Mouse (Mus musculus) limb, embryonic 11.5 days (tissue): ENCODE measurements around the gene Mical2. TPM values are rescaled to one million over a fixed set of nuclear protein-coding genes. Genes with fewer than 3 reads are reported as not detected.

Experiments used
- ATAC-seq: fragments of 200-750 bp; cut with Nextera tagmentation; 2 replicates; pipeline ENCODE4 v1.8.0; 2017; ENCODE audit warnings: low read depth; ENCODE audit not compliant: insufficient number of reproducible peaks, low FRiP score, low TSS enrichment
- DNase-seq: peaks from one replicate; pipeline ENCODE4 v3.0.0-alpha.2; 2015; ENCODE audit warnings: low spot score
- H3K27ac ChIP-seq: fragments of 300-500 bp; sonication (generic); replicated peaks from 2 replicates; pipeline ENCODE4 v1.5.1; 2014; ENCODE audit warnings: low read depth, mild to moderate bottlenecking, low read length
- H3K27me3 ChIP-seq: fragments of 300-500 bp; sonication (generic); 2 replicates; pipeline ENCODE4 v1.6.1; 2014; ENCODE audit warnings: mild to moderate bottlenecking, low read length, mixed read lengths; ENCODE audit not compliant: control insufficient read depth, insufficient read depth
- H3K36me3 ChIP-seq: fragments of 300-500 bp; sonication (generic); 2 replicates; pipeline ENCODE4 v1.6.1; 2014; ENCODE audit warnings: mild to moderate bottlenecking, low read length, moderate library complexity, mixed read lengths; ENCODE audit not compliant: control insufficient read depth, insufficient read depth
- H3K4me1 ChIP-seq: fragments of 300-500 bp; sonication (generic); 2 replicates; pipeline ENCODE4 v1.6.1; 2014; ENCODE audit warnings: low read length, mixed read lengths; ENCODE audit not compliant: control insufficient read depth, insufficient read depth
- H3K4me2 ChIP-seq: fragments of 300-500 bp; sonication (generic); 2 replicates; pipeline ENCODE4 v1.6.1; 2014; ENCODE audit warnings: low read depth, mild to moderate bottlenecking, moderate library complexity; ENCODE audit not compliant: severe bottlenecking
- H3K4me3 ChIP-seq: fragments of 300-500 bp; sonication (generic); 2 replicates; pipeline ENCODE4 v1.5.1; 2014; ENCODE audit warnings: low read depth, low read length
- H3K9ac ChIP-seq: fragments of 300-500 bp; sonication (generic); 2 replicates; pipeline ENCODE4 v1.6.1; 2014; ENCODE audit warnings: mild to moderate bottlenecking, low read length
- H3K9me3 ChIP-seq: fragments of 300-500 bp; sonication (generic); 2 replicates; pipeline ENCODE4 v1.6.1; 2016; ENCODE audit warnings: low read length; ENCODE audit not compliant: control insufficient read depth
- WGBS: fragments of 180-500 bp; shearing (Covaris S2); extraction: QIAGEN DNeasy Blood & Tissue Kit; methylation state at CpG from one replicate; pipeline ENCODE4 v1.1.7; 2014; 5-methylcytosine and 5-hydroxymethylcytosine counted together
- polyA plus RNA-seq: library from polyadenylated mRNA; unstranded; fragments of >200 nt; fragmentation: Nextera tagmentation; extraction: Ambion mirVana; gene quantifications from 2 replicates; pipeline ENCODE4 v1.2.1, GENCODE M21; 2014

Mical2 gene
- polyA plus RNA-seq, 1 experiment from 2014 or later, result 2.3 TPM

DNA sequence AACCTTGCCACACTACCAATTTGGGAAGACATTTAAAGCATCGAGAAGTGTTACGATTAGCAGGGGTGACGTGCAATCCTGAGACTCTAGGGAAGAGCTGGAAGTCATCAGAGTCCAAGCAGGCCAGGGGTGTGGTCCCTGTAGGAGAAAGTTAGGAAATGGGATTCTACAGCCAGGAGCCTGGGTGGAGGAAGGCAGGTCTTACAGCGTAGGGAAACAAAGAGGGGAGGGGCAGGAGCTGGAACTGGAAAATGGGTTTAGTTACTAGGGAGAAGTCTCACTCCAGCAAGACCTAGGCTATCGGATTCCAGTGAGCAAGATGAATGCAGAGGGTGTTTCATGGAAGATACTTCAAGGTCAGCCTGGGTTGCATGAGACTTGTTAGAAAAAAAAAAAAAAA lies 8.9 kb upstream of the Mical2 start:
- Histone ChIP-seq H3K9me3 (peaks cover 2% of the 10 kb centered on the region; the same call in 1 of the 2 replicates), H3K36me3 (no peaks in the 10 kb centered on the region), H3K4me3 (no peak overlapping the region), H3K9ac (no peak overlapping the region), H3K4me2 (no peak overlapping the region), H3K27me3 (no peaks in the 10 kb centered on the region), H3K4me1 (no peaks in the 10 kb centered on the region), H3K27ac (no peak overlapping the region)
- DNase-seq, result no peak
- whole genome bisulfite sequencing, result 65% methylated on average over 5 of the region's 5 CpGs
- ATAC-seq, result no peak

DNA sequence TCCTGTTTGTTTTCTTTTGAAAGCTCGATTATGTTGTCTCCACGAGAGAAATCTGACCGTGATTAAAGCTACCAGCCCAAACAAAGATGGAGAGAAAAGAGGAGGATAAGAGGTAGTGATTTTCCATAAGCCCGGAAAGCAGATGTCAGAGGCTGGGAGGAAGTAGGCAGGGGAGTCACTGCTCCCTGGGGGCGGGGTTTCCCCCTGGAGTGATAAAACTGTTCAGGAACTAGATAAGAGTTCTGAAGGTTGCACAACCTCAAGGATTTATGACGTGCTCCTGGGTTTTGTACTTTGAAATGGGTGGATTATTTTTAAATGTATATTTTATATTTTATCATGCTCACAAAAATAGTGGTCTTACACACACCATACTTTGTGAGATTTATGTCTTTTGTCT lies 8.4 kb upstream of the Mical2 start:
- H3K9me3 ChIP-seq, result peaks cover 2% of the 10 kb centered on the region; the same call in 1 of the 2 replicates
- no peak overlapping the region for H3K4me3 ChIP-seq
- no peaks in the 10 kb centered on the region for H3K36me3 ChIP-seq
- H3K9ac ChIP-seq, result no peak overlapping the region
- no peak overlapping the region for H3K4me2 ChIP-seq
- no peak overlapping the region for H3K27ac ChIP-seq
- no peaks in the 10 kb centered on the region for H3K4me1 ChIP-seq
- WGBS, result 69% methylated on average over 6 of the region's 6 CpGs
- ATAC-seq (no peak), DNase-seq (no peak)
- H3K27me3 ChIP-seq, result no peaks in the 10 kb centered on the region

DNA sequence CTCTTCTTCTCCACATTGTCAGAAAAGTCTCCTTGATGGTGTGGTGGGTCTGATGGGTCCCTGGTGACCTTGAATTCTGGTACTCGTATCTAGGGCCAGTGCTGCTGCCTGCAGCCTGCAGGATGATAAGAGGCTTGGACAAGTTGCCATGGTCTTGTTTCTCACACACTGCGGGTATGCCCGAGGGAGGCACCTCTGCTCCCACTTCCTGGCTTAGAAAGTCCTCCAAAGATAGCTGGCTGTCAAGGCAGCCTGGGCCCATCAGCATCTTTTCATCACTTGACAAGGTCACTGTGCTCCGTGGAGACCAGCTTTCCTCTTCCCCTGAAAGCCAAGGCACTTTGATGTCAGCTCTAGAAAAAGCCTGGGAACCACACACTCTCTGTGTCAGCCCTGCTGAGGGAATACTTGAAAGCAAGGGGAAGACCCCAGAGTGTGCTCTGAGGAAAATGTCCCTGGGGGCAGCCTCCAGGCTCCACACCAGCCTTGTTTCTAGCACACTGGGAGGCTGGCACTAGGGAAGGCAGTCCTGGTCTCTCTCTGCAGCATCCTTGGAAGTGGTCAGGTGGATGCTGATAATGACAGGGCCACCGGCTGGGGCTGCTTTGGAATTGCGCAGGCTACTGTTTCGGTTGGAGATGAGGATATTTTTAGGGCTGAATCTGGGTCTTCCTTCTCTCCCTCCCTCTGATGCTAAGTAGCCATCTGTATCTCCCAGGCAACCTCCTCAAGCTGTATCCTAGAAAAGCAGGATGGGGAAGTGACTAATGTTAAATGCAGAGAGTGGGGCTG lies 2.7 kb upstream of the Mical2 start:
- H3K4me3 ChIP-seq, result no peak overlapping the region
- DNase-seq (no peak), ATAC-seq (no peak)
- WGBS, result 75% methylated on average over 7 of the region's 7 CpGs
- peaks cover 23% of the 10 kb centered on the region for H3K27me3 ChIP-seq
- no peak overlapping the region for H3K27ac ChIP-seq
- H3K4me1 ChIP-seq, result 0 out of 2 replicates have a peak, but pooled peaks cover 7% of the 10 kb centered on the region
- H3K4me2 ChIP-seq, result no peak overlapping the region
- peaks cover 2% of the 10 kb centered on the region; the same call in 1 of the 2 replicates for H3K9me3 ChIP-seq
- no peaks in the 10 kb centered on the region for H3K36me3 ChIP-seq
- H3K9ac ChIP-seq, result no peak overlapping the region

DNA sequence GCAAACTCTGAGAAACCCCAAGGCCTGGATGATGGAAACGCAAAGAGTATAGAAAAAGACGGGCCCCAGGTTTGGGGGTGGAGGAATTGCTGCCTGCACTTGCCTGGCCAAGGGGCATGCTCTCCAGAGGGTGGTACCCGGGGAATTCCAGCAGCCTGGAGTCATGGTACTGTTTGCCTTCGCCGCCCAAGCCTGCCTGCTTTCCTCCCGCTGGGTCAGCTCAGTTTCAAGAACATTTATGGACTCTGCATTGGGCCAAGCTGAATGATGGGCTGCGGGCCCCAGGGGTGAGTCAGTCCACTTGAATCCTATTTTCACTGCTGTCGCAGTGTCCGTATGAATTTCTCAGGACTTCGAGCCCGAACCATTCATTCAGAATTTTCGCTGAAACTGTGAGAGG lies 802 bp upstream of the Mical2 start:
- Histone ChIP-seq H3K27me3 (peaks cover 23% of the 10 kb centered on the region), H3K36me3 (no peaks in the 10 kb centered on the region), H3K27ac (no peak overlapping the region), H3K9me3 (peaks cover 2% of the 10 kb centered on the region; the same call in 1 of the 2 replicates), H3K4me1 (0 out of 2 replicates have a peak, but pooled peaks cover 7% of the 10 kb centered on the region), H3K4me3 (no peak overlapping the region), H3K4me2 (no peak overlapping the region), H3K9ac (no peak overlapping the region)
- ATAC-seq (no peak), DNase-seq (no peak)
- WGBS, result 70% methylated on average over 12 of the region's 12 CpGs

DNA sequence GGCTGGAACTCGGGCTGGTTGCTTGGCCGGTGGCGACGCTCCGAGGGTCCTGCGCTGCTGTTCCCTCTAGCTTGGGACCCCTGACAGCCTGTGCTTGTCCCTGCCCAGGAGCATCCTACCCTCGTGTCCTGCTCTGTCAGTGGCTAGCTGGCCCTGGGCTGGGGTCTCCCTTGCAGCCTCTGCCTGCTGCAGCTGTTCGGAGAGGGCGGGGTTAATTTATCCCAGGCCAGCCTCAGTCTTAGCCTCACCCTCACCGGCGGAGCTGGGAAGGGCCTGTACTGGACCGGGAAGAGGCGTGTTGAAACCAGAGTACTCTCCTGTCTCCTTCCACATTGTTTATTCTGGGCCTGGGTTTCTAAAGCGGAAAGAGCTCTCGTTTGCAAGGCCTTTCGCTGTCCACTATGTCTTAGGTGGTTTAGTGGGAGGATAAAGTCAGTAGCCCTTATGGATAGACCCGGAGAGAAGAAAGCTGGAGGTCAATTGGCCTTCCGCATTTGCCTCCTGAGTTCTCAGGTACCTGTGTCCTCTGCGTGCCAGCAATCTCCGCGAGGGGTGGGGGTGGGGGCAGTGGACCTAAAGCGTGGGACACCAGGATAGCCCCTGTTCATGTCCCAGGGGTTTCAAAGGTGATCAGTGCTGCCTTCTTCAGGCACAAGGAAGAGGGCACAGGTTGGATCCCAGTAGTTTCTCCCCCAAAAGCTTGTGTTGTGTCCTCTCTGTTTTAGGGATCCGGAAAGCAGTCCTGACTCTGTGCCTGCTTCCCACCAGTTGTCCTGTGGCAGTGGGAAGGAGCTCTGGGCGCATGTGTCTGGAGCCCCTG lies 1.0 kb downstream of the Mical2 start:
- Histone ChIP-seq H3K9ac (no peak overlapping the region), H3K27me3 (peaks cover 23% of the 10 kb centered on the region), H3K36me3 (no peaks in the 10 kb centered on the region), H3K4me2 (peak overlapping the region; percentile 66), H3K4me3 (peak overlapping the region; percentile 45), H3K27ac (no peak overlapping the region), H3K4me1 (0 out of 2 replicates have a peak, but pooled peaks cover 7% of the 10 kb centered on the region), H3K9me3 (no peaks in the 10 kb centered on the region)
- DNase-seq (peak; percentile 69), ATAC-seq (no peak)
- 6% methylated on average over 24 of the region's 24 CpGs for WGBS

DNA sequence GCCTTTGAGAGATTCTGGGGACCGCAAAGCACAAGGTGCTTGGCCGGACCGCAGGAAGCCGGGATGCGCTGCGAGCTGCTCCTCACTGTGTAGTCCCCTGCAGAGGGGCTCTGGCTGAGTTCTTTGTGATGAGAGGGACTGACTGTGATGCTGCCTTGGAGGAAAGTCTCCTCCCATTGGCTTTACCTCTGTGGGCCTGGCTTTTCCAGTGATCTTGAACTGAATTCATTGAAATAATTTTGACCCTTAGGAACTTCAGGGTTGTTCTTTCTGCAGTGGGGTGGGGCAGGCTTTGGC lies 1.6 kb downstream of the Mical2 start:
- Histone ChIP-seq H3K27me3 (peaks cover 23% of the 10 kb centered on the region), H3K4me1 (0 out of 2 replicates have a peak, but pooled peaks cover 7% of the 10 kb centered on the region), H3K4me2 (no peak overlapping the region; the same call in 1 of the 2 replicates), H3K36me3 (no peaks in the 10 kb centered on the region), H3K27ac (no peak overlapping the region), H3K9me3 (no peaks in the 10 kb centered on the region), H3K4me3 (no peak overlapping the region), H3K9ac (no peak overlapping the region)
- ATAC-seq, result no peak
- WGBS, result 35% methylated on average over 6 of the region's 6 CpGs
- no peak for DNase-seq

DNA sequence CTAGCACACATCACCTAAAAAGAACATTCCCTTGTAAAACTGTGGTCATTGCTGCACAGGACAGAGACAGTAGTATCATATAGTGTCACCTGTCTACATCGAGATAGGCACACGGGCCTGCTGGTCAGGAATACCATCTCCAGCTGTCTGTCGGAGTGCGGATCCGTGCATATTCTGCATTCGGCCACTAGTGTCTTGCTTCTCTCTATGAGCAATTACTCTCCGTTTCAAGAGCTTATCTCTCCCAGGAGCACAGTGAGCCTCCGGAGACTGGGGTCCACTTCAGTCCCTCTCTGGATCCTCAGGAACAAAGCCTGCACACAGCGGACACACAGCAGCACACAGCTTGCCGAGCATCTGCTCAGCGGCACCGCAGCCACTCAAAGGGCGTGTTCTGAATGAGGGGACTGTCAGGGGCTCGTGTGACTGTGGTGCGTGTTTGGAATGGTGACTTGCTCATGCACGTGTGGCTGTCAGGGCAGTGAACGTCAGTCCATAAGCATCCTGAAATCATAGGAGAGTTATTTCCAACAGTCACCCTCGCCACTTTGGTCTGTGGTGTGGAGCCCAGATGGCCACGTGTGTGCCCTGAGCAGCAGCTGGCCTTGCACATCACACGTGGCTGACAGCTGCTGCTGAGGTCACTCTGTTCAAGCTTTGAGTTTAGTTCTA lies 3.3 kb downstream of the Mical2 start:
- no peak overlapping the region for H3K4me3 ChIP-seq
- H3K4me2 ChIP-seq, result no peak overlapping the region
- no peaks in the 10 kb centered on the region for H3K36me3 ChIP-seq
- peaks cover 21% of the 10 kb centered on the region for H3K27me3 ChIP-seq
- DNase-seq (peak; percentile 57), ATAC-seq (no peak; the same call in 1 of the 2 replicates)
- H3K27ac ChIP-seq, result no peak overlapping the region
- WGBS, result 64% methylated on average over 20 of the region's 20 CpGs
- no peaks in the 10 kb centered on the region for H3K9me3 ChIP-seq
- H3K4me1 ChIP-seq, result peaks cover 10% of the 10 kb centered on the region; the same call in 1 of the 2 replicates
- H3K9ac ChIP-seq, result no peak overlapping the region

DNA sequence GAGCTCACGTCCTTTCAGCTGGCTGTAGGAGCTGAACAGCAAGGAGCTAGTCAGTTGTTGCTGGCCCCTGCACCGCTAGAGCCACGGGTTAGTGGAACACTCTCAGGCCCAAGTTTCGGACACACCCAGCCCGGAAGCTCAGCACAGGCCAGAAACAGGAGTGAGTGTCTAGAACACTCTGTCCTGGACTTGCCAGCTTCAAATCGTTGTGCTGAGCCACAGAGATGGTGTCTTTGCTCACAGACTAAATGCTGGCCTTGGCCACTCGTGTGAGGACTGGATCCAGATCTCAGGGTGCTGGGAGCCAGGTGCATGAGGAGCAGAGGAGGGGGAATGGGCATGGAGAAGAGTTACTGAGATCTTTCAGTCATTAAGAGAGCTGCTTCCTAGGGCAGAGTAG lies 6.1 kb downstream of the Mical2 start:
- Histone ChIP-seq H3K36me3 (no peaks in the 10 kb centered on the region), H3K9ac (no peak overlapping the region)

More for the DNA sequence above, 6.1 kb downstream of the Mical2 start:
- ATAC-seq (no peak), DNase-seq (no peak)
- H3K4me3 ChIP-seq, result no peak overlapping the region
- no peaks in the 10 kb centered on the region for H3K9me3 ChIP-seq
- H3K27ac ChIP-seq, result no peak overlapping the region
- H3K27me3 ChIP-seq, result peaks cover 10% of the 10 kb centered on the region
- WGBS, result 85% methylated on average over 7 of the region's 7 CpGs
- no peak overlapping the region for H3K4me2 ChIP-seq
- peaks cover 3% of the 10 kb centered on the region; the same call in 1 of the 2 replicates for H3K4me1 ChIP-seq
